Mouse (Mus musculus) C2C12 (cell line): ENCODE results near the gene Mapk1ip1.

Experiments used
- CEBPB ChIP-seq: IDR thresholded peaks from one replicate; pipeline ENCODE4 v1.6.1; 2011; ENCODE audit warnings: low read depth, mild to moderate bottlenecking, control low read depth, moderate library complexity
- CTCF ChIP-seq: IDR thresholded peaks from one replicate; pipeline ENCODE4 v1.5.1; 2011; ENCODE audit not compliant: control insufficient read depth, insufficient read depth, insufficient read length
- FOSL1 ChIP-seq: IDR thresholded peaks from one replicate; pipeline ENCODE4 v1.8.0; 2011; ENCODE audit warnings: mild to moderate bottlenecking, low read length; ENCODE audit not compliant: poor library complexity, insufficient read depth, severe bottlenecking
- MAX ChIP-seq: IDR thresholded peaks from one replicate; pipeline ENCODE4 v1.6.1; 2011; ENCODE audit warnings: mild to moderate bottlenecking, control low read depth
- MYOD1 ChIP-seq: IDR thresholded peaks from one replicate; pipeline ENCODE4 v1.6.1; 2011; ENCODE audit warnings: low read depth; ENCODE audit not compliant: control insufficient read depth, insufficient read length
- MYOG ChIP-seq: IDR thresholded peaks from one replicate; pipeline ENCODE4 v1.6.1; 2011; ENCODE audit not compliant: control insufficient read depth, insufficient read length; ENCODE audit errors: extremely low read depth
- USF1 ChIP-seq: IDR thresholded peaks from one replicate; pipeline ENCODE4 v1.6.1; 2011; ENCODE audit warnings: low read depth, mild to moderate bottlenecking, control low read depth, moderate library complexity

DNA sequence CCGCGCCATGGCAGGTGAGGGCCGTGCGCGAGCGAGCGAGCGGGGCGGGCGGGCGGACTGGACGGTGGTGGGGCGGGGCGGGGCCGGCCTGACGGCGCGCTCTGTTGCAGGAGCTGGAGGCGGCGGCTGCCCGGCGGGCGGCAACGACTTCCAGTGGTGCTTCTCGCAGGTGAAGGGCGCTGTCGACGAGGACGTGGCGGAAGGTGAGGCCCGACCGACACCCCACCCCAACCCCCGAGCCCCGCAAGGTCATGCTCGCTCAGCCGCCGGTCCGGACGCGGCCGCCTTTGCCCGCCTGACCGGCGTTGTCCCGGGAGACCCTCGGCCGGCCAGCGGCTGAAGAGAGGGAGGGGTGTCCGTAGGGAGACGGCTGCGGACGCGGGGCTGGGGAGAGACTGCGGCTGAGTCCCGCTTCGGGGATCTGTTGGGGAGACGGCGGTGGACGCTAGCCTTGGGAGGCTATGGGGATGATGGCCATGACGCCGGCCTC, 474 bp upstream of the Mapk1ip1 start:
- TF ChIP-seq CTCF (no peak), USF1 (no peak), FOSL1 (no peak), MYOG (no peak), MYOD1 (no peak), MAX (no peak), CEBPB (no peak)
